Mouse (Mus musculus): ENCODE results near the gene Gm2042. TPM values are rescaled to one million over a fixed set of nuclear protein-coding genes. Genes with fewer than 3 reads are reported as not detected.
"Not testable (repeated sequence)": the region's sequence is repeated elsewhere in the genome, so short reads cannot be mapped to it uniquely, and the experiment has no call there.

Gene Gm2042
- not detected for total RNA-seq (2022)

- not testable (repeated sequence) for DNase-seq (ENCODE audit: low spot score)
Observed at GRCm38 (mm10) chr12:87953780-87954179, at the start of gene Gm2042. Gm2042 (plus strand) TSS chr12:87954080.

DNA sequence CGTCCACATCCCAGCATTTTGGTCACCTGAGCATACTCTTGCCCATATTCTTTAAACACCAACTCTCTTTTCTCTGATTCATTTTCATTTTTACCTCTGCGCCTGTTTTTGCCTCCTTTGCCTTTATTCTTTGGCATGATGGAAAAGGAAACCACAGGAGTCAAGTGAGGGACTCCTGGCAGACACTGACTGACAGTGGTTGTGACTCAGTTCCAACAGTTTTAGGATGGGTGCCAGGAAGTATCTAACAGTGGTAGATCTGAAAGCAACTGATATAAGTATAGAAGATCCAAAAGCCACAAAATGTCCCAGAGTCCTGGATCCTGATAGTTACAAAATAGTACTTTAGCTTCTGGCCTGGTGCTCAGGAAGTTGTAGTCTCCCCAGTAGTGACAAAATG, 34.2 kb upstream of the Gm2042 start, which contains the start of gene Gm2035:
TSS of gene Gm2035 (minus strand) at position 137 of the 400 bp plus-strand sequence.
- not testable (repeated sequence) for DNase-seq (ENCODE audit: low spot score)

GRCm38 (mm10) chr12:87984000-87984399, 30.1 kb downstream of the Gm2042 start:
- not testable (repeated sequence) for DNase-seq (ENCODE audit: low spot score)

DNA sequence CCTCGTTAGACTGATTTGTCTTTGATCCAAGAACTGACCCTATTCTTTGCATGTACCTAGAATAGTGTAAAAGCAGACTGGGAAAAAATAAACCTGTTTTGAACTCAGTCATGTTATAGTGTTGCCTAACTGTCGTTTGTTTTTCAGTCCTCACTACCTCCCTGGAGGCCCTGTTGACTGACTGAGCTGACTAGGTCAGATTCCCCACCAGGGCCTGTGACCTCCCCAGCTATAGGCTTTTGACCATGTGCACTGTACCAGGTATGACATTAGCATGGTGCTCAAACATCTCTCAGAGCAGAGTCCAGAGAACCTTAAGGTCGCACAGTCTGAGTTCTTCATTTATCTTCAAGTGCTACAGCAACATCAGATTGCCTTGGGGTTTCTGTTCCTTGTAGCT, 50.2 kb downstream of the Gm2042 start:
- DNase-seq (ENCODE audit: low spot score), result not testable (repeated sequence)

Other genes starting within 250 kb of the Gm2042 start
- gene Gm21319, start 178.3 kb upstream of the Gm2042 start, total RNA-seq (2022), result not detected
- gene Gm21936, start 158.6 kb upstream of the Gm2042 start, total RNA-seq (2022), result not detected
- not detected for gene BB287469, start 137.5 kb upstream of the Gm2042 start, total RNA-seq (2022)
- gene Gm2001, start 111.7 kb upstream of the Gm2042 start, total RNA-seq (2022), result not detected
- gene Gm2016, start 80.0 kb upstream of the Gm2042 start, total RNA-seq (2022), result not detected
- not detected for gene Gm2022, start 58.7 kb upstream of the Gm2042 start, total RNA-seq (2022)
- gene Gm2035, start 34.2 kb upstream of the Gm2042 start, total RNA-seq (2022), result not detected
- not detected for gene Gm2075, start 57.8 kb downstream of the Gm2042 start, total RNA-seq (2022)
- gene Gm6803, start 64.7 kb downstream of the Gm2042 start, total RNA-seq (2022), result not detected
- gene Gm2056, start 72.9 kb downstream of the Gm2042 start, total RNA-seq (2022), result not detected
- gene Gm16368, start 129.6 kb downstream of the Gm2042 start, total RNA-seq (2022), result not detected
- gene Gm10436, start 228.0 kb downstream of the Gm2042 start, total RNA-seq (2022), result not detected

Data from heart, adult 8-10 months (tissue).